14 mouse cellular contexts compared by ENCODE assay signal in genomic region chrX:11943367-11943766, GRCm38 (mm10).
DNase-seq lines count a peak whose midpoint lies in the region; ATAC-seq and TF ChIP-seq lines count a peak whose summit lies in the region.
"Had no signal": no experiment of that assay in that cellular context is flagged by ENCODE, and none has a peak within 500 bp of the region (broad histone marks: within the 10 kb centered on the region; RNA-seq: fewer than 3 reads in every experiment).

No protein-coding gene starts in this region.

- H3K27me3 ChIP-seq in kidney, adult 2 months (replicated peaks; ENCODE audit: control insufficient read depth, insufficient read depth, low read length) = no peaks in the 10 kb centered on the region
- H3K27me3 ChIP-seq in kidney, embryonic 15.5 days = peaks cover 59% of the 10 kb centered on the region
- H3K27me3 ChIP-seq in heart, embryonic 14.5 days (ENCODE audit: control insufficient read depth, insufficient read depth, low read length) = peaks cover 4% of the 10 kb centered on the region; the same call in 1 of the 2 replicates
- peaks cover 3% of the 10 kb centered on the region; the same call in 1 of the 2 replicates for H3K27me3 ChIP-seq in liver, embryonic 15.5 days
- H3K27me3 ChIP-seq in stomach, embryonic 16.5 days (ENCODE audit: control insufficient read depth, insufficient read depth, low read length) = no peaks in the 10 kb centered on the region; the same call in 1 of the 2 replicates
- H3K27me3 ChIP-seq in cerebellum, adult 2 months (ENCODE audit: control insufficient read depth, insufficient read depth, low read length) = no peaks in the 10 kb centered on the region

- no peaks in the 10 kb centered on the region for H3K9me3 ChIP-seq in kidney, embryonic 15.5 days (replicated peaks)
- no peaks in the 10 kb centered on the region for H3K9me3 ChIP-seq in heart, embryonic 14.5 days (ENCODE audit: control insufficient read depth, low read length)
- H3K9me3 ChIP-seq in liver, embryonic 15.5 days (replicated peaks) = no peaks in the 10 kb centered on the region
- H3K9me3 ChIP-seq in stomach, embryonic 16.5 days (replicated peaks; ENCODE audit: control insufficient read depth, low read length) = no peaks in the 10 kb centered on the region
- H3K9me3 ChIP-seq: forebrain, embryonic 12.5 days had no signal

- H3K4me1 ChIP-seq in kidney, adult 2 months (ENCODE audit: control insufficient read depth, insufficient read depth, low read length) = no peaks in the 10 kb centered on the region
- 0 out of 2 replicates have a peak, but pooled peaks cover 4% of the 10 kb centered on the region for H3K4me1 ChIP-seq in kidney, embryonic 15.5 days
- H3K4me1 ChIP-seq in heart, embryonic 14.5 days (ENCODE audit: control insufficient read depth in 2 of 2, insufficient read depth in 2 of 2, low read length in 2 of 2) = peaks cover 0 to 4% of the 10 kb centered on the region in 2 experiments; a peak in 2 of 4 replicates
- H3K4me1 ChIP-seq in liver, embryonic 15.5 days (replicated peaks) = no peaks in the 10 kb centered on the region
- H3K4me1 ChIP-seq in stomach, embryonic 16.5 days (ENCODE audit: control insufficient read depth, insufficient read depth, low read length) = no peaks in the 10 kb centered on the region
- peaks cover 3% of the 10 kb centered on the region; the same call in 1 of the 2 replicates for H3K4me1 ChIP-seq in cerebellum, adult 2 months (ENCODE audit: control insufficient read depth, insufficient read depth, low read length)

- no peaks in the 10 kb centered on the region for H3K36me3 ChIP-seq in kidney, adult 2 months (ENCODE audit: control insufficient read depth, insufficient read depth, low read length)
- H3K36me3 ChIP-seq in kidney, embryonic 15.5 days = no peaks in the 10 kb centered on the region
- no peaks in the 10 kb centered on the region for H3K36me3 ChIP-seq in heart, embryonic 14.5 days (ENCODE audit: control insufficient read depth, insufficient read depth, low read length)
- no peaks in the 10 kb centered on the region for H3K36me3 ChIP-seq in liver, embryonic 15.5 days (replicated peaks)
- H3K36me3 ChIP-seq in stomach, embryonic 16.5 days (ENCODE audit: control insufficient read depth, insufficient read depth, low read length) = no peaks in the 10 kb centered on the region
- H3K36me3 ChIP-seq: forebrain, embryonic 12.5 days had no signal

- ATAC-seq in kidney, embryonic 15.5 days (replicated peaks; ENCODE audit: low FRiP score) = no peak
- no peak; the same call in 1 of the 2 replicates for ATAC-seq in heart, embryonic 14.5 days (ENCODE audit: insufficient number of reproducible peaks, insufficient read depth, low FRiP score, low read depth)
- peak; percentile 51 for ATAC-seq in liver, embryonic 15.5 days (ENCODE audit: insufficient read depth)
- peak; percentile 25; the same call in 1 of the 2 replicates for ATAC-seq in stomach, embryonic 16.5 days (ENCODE audit: insufficient read depth, low FRiP score)
- ATAC-seq: inflammation-experienced regulatory T-cells, adult 6 months had no signal

- no peak for TF ChIP-seq POLR2A in kidney, adult 2 months (IDR thresholded peaks at IDR 0.05; ENCODE audit: low read depth, low read length)
- no peak for TF ChIP-seq POLR2A in cerebellum, adult 2 months (IDR thresholded peaks at IDR 0.05; ENCODE audit: borderline replicate concordance, insufficient read depth, low read length)

- no peak overlapping the region for H3K9ac ChIP-seq in kidney, embryonic 15.5 days
- no peak overlapping the region for H3K9ac ChIP-seq in heart, embryonic 14.5 days (ENCODE audit: low read length)
- no peak overlapping the region for H3K9ac ChIP-seq in liver, embryonic 15.5 days
- no peak overlapping the region for H3K9ac ChIP-seq in stomach, embryonic 16.5 days (ENCODE audit: low read length)
- H3K9ac ChIP-seq: forebrain, embryonic 12.5 days had no signal

- TF ChIP-seq CTCF in kidney, adult 2 months (conservative IDR thresholded peaks at IDR 0.05; ENCODE audit: insufficient read depth, insufficient read length, low read depth, low read length) = no peak
- no peak for TF ChIP-seq CTCF in cerebellum, adult 2 months (IDR thresholded peaks at IDR 0.05; ENCODE audit: borderline replicate concordance, insufficient read depth, low read depth, low read length)

- no peak overlapping the region for H3K27ac ChIP-seq in kidney, adult 2 months (ENCODE audit: insufficient read depth, low read depth, low read length)
- H3K27ac ChIP-seq in kidney, embryonic 15.5 days = no peak overlapping the region
- no peak overlapping the region for H3K27ac ChIP-seq in heart, embryonic 14.5 days (replicated peaks in 1 of 2; ENCODE audit: control insufficient read depth in 1 of 2, insufficient read depth in 1 of 2, low read depth in 2 of 2, low read length in 2 of 2)
- no peak overlapping the region for H3K27ac ChIP-seq in liver, embryonic 15.5 days (replicated peaks)
- H3K27ac ChIP-seq in stomach, embryonic 16.5 days (ENCODE audit: low read length) = no peak overlapping the region
- H3K27ac ChIP-seq in cerebellum, adult 2 months (ENCODE audit: insufficient read depth, low read length) = no peak overlapping the region
- H3K27ac ChIP-seq: forebrain, embryonic 12.5 days had no signal

- WGBS in kidney, adult 2 months = 41% methylated on average over 10 of the region's 10 CpGs
- 35% methylated on average over 10 of the region's 10 CpGs for WGBS in kidney, embryonic 15.5 days
- WGBS in heart, embryonic 14.5 days = 40% methylated on average over 10 of the region's 10 CpGs
- WGBS in liver, embryonic 15.5 days (ENCODE audit: insufficient replicate concordance) = 39% methylated on average over 10 of the region's 10 CpGs
- 38% methylated on average over 10 of the region's 10 CpGs for WGBS in stomach, embryonic 16.5 days
- 56% methylated on average over 10 of the region's 10 CpGs for WGBS in cerebellum, adult 2 months

- H3K4me2 ChIP-seq in kidney, embryonic 15.5 days = no peak overlapping the region
- H3K4me2 ChIP-seq in heart, embryonic 14.5 days (ENCODE audit: low read length) = 0 out of 2 replicates have a peak overlapping the region, but pooled peaks have one; percentile 4
- no peak overlapping the region for H3K4me2 ChIP-seq in liver, embryonic 15.5 days
- H3K4me2 ChIP-seq in stomach, embryonic 16.5 days (ENCODE audit: low read depth, low read length) = no peak overlapping the region
- H3K4me2 ChIP-seq: forebrain, embryonic 12.5 days had no signal

- DNase-seq in kidney, adult 2 months = peak; percentile 36
- DNase-seq in embryo, embryonic 11 days = no peak
- no peak for DNase-seq in right cerebral cortex, postnatal 36 days (ENCODE audit: low spot score in 2 of 2)
- no peak for DNase-seq in cerebellum, adult 2 months
- DNase-seq: adrenal gland, postnatal 25 days; cerebellum, postnatal 36 days; right cerebral cortex, postnatal 14 days; thymus, postnatal 14 days had no signal

- H3K4me3 ChIP-seq in kidney, adult 2 months (ENCODE audit: insufficient read depth, low read depth, low read length) = no peak overlapping the region
- H3K4me3 ChIP-seq in kidney, embryonic 15.5 days (replicated peaks) = no peak overlapping the region
- no peak overlapping the region for H3K4me3 ChIP-seq in heart, embryonic 14.5 days (ENCODE audit: control insufficient read depth in 1 of 2, insufficient read depth in 1 of 2, low read depth in 1 of 2, low read length in 2 of 2)
- H3K4me3 ChIP-seq in liver, embryonic 15.5 days (replicated peaks) = no peak overlapping the region
- H3K4me3 ChIP-seq in stomach, embryonic 16.5 days (replicated peaks; ENCODE audit: low read length) = no peak overlapping the region
- H3K4me3 ChIP-seq in cerebellum, adult 2 months (replicated peaks; ENCODE audit: insufficient read depth, low read depth, low read length) = no peak overlapping the region
- H3K4me3 ChIP-seq: forebrain, embryonic 12.5 days had no signal

Comparison
In these comparisons a context has a peak if more than half of its experiments do, and no peak if none do; other contexts are left out.
1. ATAC-seq: peak in liver, embryonic 15.5 days (single experiment) and stomach, embryonic 16.5 days (single experiment); none in kidney, embryonic 15.5 days (single experiment) and heart, embryonic 14.5 days (single experiment).